Mouse (Mus musculus) layer of hippocampus, adult 11-12 months (tissue): Measurements from ENCODE around the gene Ap1b1.

Experiments
- DNase-seq: peaks from one replicate; pipeline ENCODE4 v3.0.0; 2022; ENCODE audit warnings: low spot score

Ap1b1 gene

GRCm38 (mm10) chr11:4986695-4987486 lies at the start of gene Ap1b1:
Ap1b1 (plus strand) TSS chr11:4986824.
- DNase-seq, result peak; percentile 84

- no peak for DNase-seq
Measured at GRCm38 (mm10) chr11:4946530-4946929, 40.1 kb upstream of the Ap1b1 start.

GRCm38 (mm10) chr11:4946947-4947812 lies 39.4 kb upstream of the Ap1b1 start:
- DNase-seq, result peak; percentile 86

- no peak for DNase-seq
Measured at GRCm38 (mm10) chr11:4947813-4948174, 38.8 kb upstream of the Ap1b1 start, which contains the start of gene Nefh. Nefh (minus strand) TSS chr11:4948064.

GRCm38 (mm10) chr11:4948792-4949191 lies 37.8 kb upstream of the Ap1b1 start:
- no peak for DNase-seq

- no peak for DNase-seq
Measured at GRCm38 (mm10) chr11:4949256-4950044, 37.2 kb upstream of the Ap1b1 start.

- no peak for DNase-seq
Measured at GRCm38 (mm10) chr11:4953401-4953800, 33.2 kb upstream of the Ap1b1 start.

- DNase-seq, result no peak
Measured at GRCm38 (mm10) chr11:4953918-4954317, 32.7 kb upstream of the Ap1b1 start.

GRCm38 (mm10) chr11:4963099-4963808 lies 23.4 kb upstream of the Ap1b1 start:
- no peak for DNase-seq

GRCm38 (mm10) chr11:4966325-4966724 lies 20.3 kb upstream of the Ap1b1 start:
- no peak for DNase-seq

- DNase-seq, result no peak
Measured at GRCm38 (mm10) chr11:4966888-4967287, 19.7 kb upstream of the Ap1b1 start.

- DNase-seq, result no peak
Measured at GRCm38 (mm10) chr11:4967549-4967948, 19.1 kb upstream of the Ap1b1 start.

GRCm38 (mm10) chr11:4968376-4968775 lies 18.2 kb upstream of the Ap1b1 start:
- DNase-seq, result no peak

- DNase-seq, result peak; percentile 74
Measured at GRCm38 (mm10) chr11:4972967-4973870, 13.4 kb upstream of the Ap1b1 start.

- no peak for DNase-seq
Measured at GRCm38 (mm10) chr11:4973871-4974256, 12.8 kb upstream of the Ap1b1 start.

GRCm38 (mm10) chr11:4974376-4975122 lies 12.1 kb upstream of the Ap1b1 start:
- no peak for DNase-seq

- DNase-seq, result peak; percentile 56
Measured at GRCm38 (mm10) chr11:4975623-4976022, 11.0 kb upstream of the Ap1b1 start.

GRCm38 (mm10) chr11:4983010-4983409 lies 3.6 kb upstream of the Ap1b1 start:
- no peak for DNase-seq

- no peak for DNase-seq
Measured at GRCm38 (mm10) chr11:4983538-4983937, 3.1 kb upstream of the Ap1b1 start.

- peak; percentile 63 for DNase-seq
Measured at GRCm38 (mm10) chr11:4984249-4984648, 2.4 kb upstream of the Ap1b1 start.
